Mouse (Mus musculus): ENCODE data around the gene Map10.

- TF ChIP-seq POLR2AphosphoS2 (IDR thresholded peaks at IDR 0.05; ENCODE audit: insufficient read length, low read depth) (no peak), USF1 (IDR thresholded peaks at IDR 0.05; ENCODE audit: low read depth) (no peak), POLR2A (IDR thresholded peaks at IDR 0.05; ENCODE audit: insufficient read length, low read depth) (no peak), MAX (IDR thresholded peaks at IDR 0.05; ENCODE audit: low read depth) (no peak), TCF12 (IDR thresholded peaks at IDR 0.05; ENCODE audit: insufficient read depth, poor library complexity, severe bottlenecking) (no peak), REST (IDR thresholded peaks at IDR 0.05; ENCODE audit: insufficient read depth, insufficient read length) (no peak), E2F4 (IDR thresholded peaks at IDR 0.05; ENCODE audit: insufficient read depth) (no peak), SRF (IDR thresholded peaks at IDR 0.05; ENCODE audit: control insufficient read depth, insufficient read length, low read depth) (no peak), CEBPB (IDR thresholded peaks at IDR 0.05; ENCODE audit: insufficient read depth, poor library complexity, severe bottlenecking) (no peak), MYOG (IDR thresholded peaks at IDR 0.05; ENCODE audit: control insufficient read depth in 1 of 3, insufficient read depth in 1 of 3, insufficient read length in 2 of 3, low read depth in 2 of 3) (no peak), MYOD1 (IDR thresholded peaks at IDR 0.05; ENCODE audit: control insufficient read depth in 1 of 3, insufficient read length in 2 of 3, low read depth in 2 of 3) (no peak)
Observed at GRCm38 (mm10) chr8:125620301-125620700, 49.3 kb upstream of the Map10 start.

All from myocyte (in vitro differentiated cells).